Mouse (Mus musculus): ENCODE data around the gene Gpr137. TPM values are rescaled to one million over a fixed set of nuclear protein-coding genes. Genes with fewer than 3 reads are reported as not detected.
A peak's percentile ranks its signal among the peaks of the same experiment; 100 is the strongest.

The Gpr137 gene
- polyA plus RNA-seq, 1 experiment from 2014 or later = 20.0 TPM

- TF ChIP-seq CTCF (IDR thresholded peaks at IDR 0.05; ENCODE audit: low read depth) = peak; percentile 42
- peak overlapping the region; percentile 95 for H3K9ac ChIP-seq (ENCODE audit: low read depth, low read length)
- peak overlapping the region; percentile 99 for H3K27ac ChIP-seq (ENCODE audit: low read depth, low read length)
- under 1% methylated on average over 47 of the region's 48 CpGs for WGBS
- H3K27me3 ChIP-seq (replicated peaks; ENCODE audit: control insufficient read depth, insufficient read depth, low read length) = peaks cover 13% of the 10 kb centered on the region
- H3K4me3 ChIP-seq (ENCODE audit: low read depth, low read length) = peak overlapping the region; percentile 88
- peak; percentile 0; the same call in 1 of the 2 replicates for ATAC-seq
- H3K36me3 ChIP-seq (ENCODE audit: control insufficient read depth, insufficient read depth) = peaks cover 3% of the 10 kb centered on the region; the same call in 1 of the 2 replicates
- H3K4me2 ChIP-seq (replicated peaks; ENCODE audit: low read depth) = peak overlapping the region; percentile 87
- H3K4me1 ChIP-seq (replicated peaks; ENCODE audit: control insufficient read depth, insufficient read depth, low read length) = peaks cover 7% of the 10 kb centered on the region; the same call in 1 of the 2 replicates
- H3K9me3 ChIP-seq (ENCODE audit: control insufficient read depth) = no peaks in the 10 kb centered on the region
Observed at GRCm38 (mm10) chr19:6920741-6921636, 21.3 kb downstream of the Gpr137 start.

GRCm38 (mm10) chr19:6919876-6920740, 22.2 kb downstream of the Gpr137 start:
- peaks cover 9% of the 10 kb centered on the region for H3K36me3 ChIP-seq (ENCODE audit: control insufficient read depth, insufficient read depth)
- peak overlapping the region; percentile 99 for H3K27ac ChIP-seq (ENCODE audit: low read depth, low read length)
- no peak for TF ChIP-seq CTCF (IDR thresholded peaks at IDR 0.05; ENCODE audit: low read depth)
- H3K9me3 ChIP-seq (ENCODE audit: control insufficient read depth) = no peaks in the 10 kb centered on the region
- peak overlapping the region; percentile 87 for H3K4me2 ChIP-seq (replicated peaks; ENCODE audit: low read depth)
- WGBS = 18% methylated on average over 8 of the region's 8 CpGs
- peaks cover 4% of the 10 kb centered on the region for H3K27me3 ChIP-seq (replicated peaks; ENCODE audit: control insufficient read depth, insufficient read depth, low read length)
- peak overlapping the region; percentile 88 for H3K4me3 ChIP-seq (ENCODE audit: low read depth, low read length)
- H3K9ac ChIP-seq (ENCODE audit: low read depth, low read length) = peak overlapping the region; percentile 95
- peaks cover 7% of the 10 kb centered on the region; the same call in 1 of the 2 replicates for H3K4me1 ChIP-seq (replicated peaks; ENCODE audit: control insufficient read depth, insufficient read depth, low read length)
- ATAC-seq = peak; percentile 66

- H3K4me2 ChIP-seq (replicated peaks; ENCODE audit: low read depth) = peak overlapping the region; percentile 87
- H3K9me3 ChIP-seq (ENCODE audit: control insufficient read depth) = no peaks in the 10 kb centered on the region
- H3K9ac ChIP-seq (ENCODE audit: low read depth, low read length) = no peak overlapping the region
- H3K4me3 ChIP-seq (ENCODE audit: low read depth, low read length) = peak overlapping the region; percentile 88; the same call in 1 of the 2 replicates
- no peaks in the 10 kb centered on the region for H3K27me3 ChIP-seq (replicated peaks; ENCODE audit: control insufficient read depth, insufficient read depth, low read length)
- no peak for ATAC-seq
- TF ChIP-seq CTCF (IDR thresholded peaks at IDR 0.05; ENCODE audit: low read depth) = no peak
- H3K4me1 ChIP-seq (replicated peaks; ENCODE audit: control insufficient read depth, insufficient read depth, low read length) = peaks cover under 1% of the 10 kb centered on the region; the same call in 1 of the 2 replicates
- H3K27ac ChIP-seq (ENCODE audit: low read depth, low read length) = peak overlapping the region; percentile 99
- peaks cover 12% of the 10 kb centered on the region for H3K36me3 ChIP-seq (ENCODE audit: control insufficient read depth, insufficient read depth)
Observed at GRCm38 (mm10) chr19:6919431-6919830, 22.8 kb downstream of the Gpr137 start.

GRCm38 (mm10) chr19:6918321-6918720, 24.0 kb downstream of the Gpr137 start:
- no peaks in the 10 kb centered on the region for H3K27me3 ChIP-seq (replicated peaks; ENCODE audit: control insufficient read depth, insufficient read depth, low read length)
- H3K9ac ChIP-seq (ENCODE audit: low read depth, low read length) = no peak overlapping the region
- no peak for TF ChIP-seq CTCF (IDR thresholded peaks at IDR 0.05; ENCODE audit: low read depth)
- H3K9me3 ChIP-seq (ENCODE audit: control insufficient read depth) = no peaks in the 10 kb centered on the region
- peaks cover 22% of the 10 kb centered on the region for H3K36me3 ChIP-seq (ENCODE audit: control insufficient read depth, insufficient read depth)
- no peak for ATAC-seq
- H3K27ac ChIP-seq (ENCODE audit: low read depth, low read length) = peak overlapping the region; percentile 99
- WGBS = 50% methylated on average over 4 of the region's 4 CpGs
- H3K4me3 ChIP-seq (ENCODE audit: low read depth, low read length) = no peak overlapping the region
- H3K4me2 ChIP-seq (replicated peaks; ENCODE audit: low read depth) = peak overlapping the region; percentile 87
- no peaks in the 10 kb centered on the region; the same call in 1 of the 2 replicates for H3K4me1 ChIP-seq (replicated peaks; ENCODE audit: control insufficient read depth, insufficient read depth, low read length)

- H3K4me1 ChIP-seq (replicated peaks; ENCODE audit: control insufficient read depth, insufficient read depth, low read length) = no peaks in the 10 kb centered on the region; the same call in 1 of the 2 replicates
- H3K27ac ChIP-seq (ENCODE audit: low read depth, low read length) = no peak overlapping the region
- no peak overlapping the region for H3K4me2 ChIP-seq (replicated peaks; ENCODE audit: low read depth)
- no peak for TF ChIP-seq CTCF (IDR thresholded peaks at IDR 0.05; ENCODE audit: low read depth)
- no peaks in the 10 kb centered on the region for H3K9me3 ChIP-seq (ENCODE audit: control insufficient read depth)
- H3K36me3 ChIP-seq (ENCODE audit: control insufficient read depth, insufficient read depth) = peaks cover 41% of the 10 kb centered on the region
- no peak for ATAC-seq
- WGBS = 60% methylated on average over 4 of the region's 4 CpGs
- no peak overlapping the region for H3K9ac ChIP-seq (ENCODE audit: low read depth, low read length)
- no peak overlapping the region for H3K4me3 ChIP-seq (ENCODE audit: low read depth, low read length)
- H3K27me3 ChIP-seq (replicated peaks; ENCODE audit: control insufficient read depth, insufficient read depth, low read length) = no peaks in the 10 kb centered on the region
Observed at GRCm38 (mm10) chr19:6916496-6916895, 25.8 kb downstream of the Gpr137 start.

- 71% methylated on average over 4 of the region's 4 CpGs for WGBS
- Histone ChIP-seq H3K27me3 (replicated peaks; ENCODE audit: control insufficient read depth, insufficient read depth, low read length) (no peaks in the 10 kb centered on the region), H3K4me3 (ENCODE audit: low read depth, low read length) (no peak overlapping the region), H3K27ac (ENCODE audit: low read depth, low read length) (no peak overlapping the region), H3K9me3 (ENCODE audit: control insufficient read depth) (no peaks in the 10 kb centered on the region), H3K4me1 (replicated peaks; ENCODE audit: control insufficient read depth, insufficient read depth, low read length) (no peaks in the 10 kb centered on the region; the same call in 1 of the 2 replicates), H3K4me2 (replicated peaks; ENCODE audit: low read depth) (no peak overlapping the region), H3K9ac (ENCODE audit: low read depth, low read length) (no peak overlapping the region), H3K36me3 (ENCODE audit: control insufficient read depth, insufficient read depth) (peaks cover 47% of the 10 kb centered on the region)
- no peak for TF ChIP-seq CTCF (IDR thresholded peaks at IDR 0.05; ENCODE audit: low read depth)
- no peak for ATAC-seq
Observed at GRCm38 (mm10) chr19:6915276-6915675, 27.0 kb downstream of the Gpr137 start.
